Mouse (Mus musculus) forebrain, embryonic 12.5 days (tissue): ENCODE measurements around the gene Maml3. TPM values are rescaled to one million over a fixed set of nuclear protein-coding genes. Genes with fewer than 3 reads are reported as not detected.

Source experiments
- ATAC-seq: fragments of 200-750 bp; cut with Nextera tagmentation; 2 replicates; pipeline ENCODE4 v1.8.0; 2017; ENCODE audit warnings: moderate TSS enrichment; ENCODE audit not compliant: low FRiP score
- H3K27ac ChIP-seq: fragments of 300-500 bp; sonication (generic); 2 replicates; pipeline ENCODE4 v1.5.1; 2016; ENCODE audit warnings: mild to moderate bottlenecking
- H3K27me3 ChIP-seq: fragments of 300-500 bp; sonication (generic); 2 replicates; pipeline ENCODE4 v1.6.1; 2016; ENCODE audit warnings: mild to moderate bottlenecking
- H3K36me3 ChIP-seq: fragments of 300-500 bp; sonication (generic); replicated peaks from 2 replicates; pipeline ENCODE4 v1.6.1; 2016; ENCODE audit warnings: mild to moderate bottlenecking
- H3K4me1 ChIP-seq: fragments of 300-500 bp; sonication (generic); 2 replicates; pipeline ENCODE4 v1.6.1; 2016
- H3K4me2 ChIP-seq: fragments of 300-500 bp; sonication (generic); 2 replicates; pipeline ENCODE4 v1.6.1; 2016; ENCODE audit warnings: mild to moderate bottlenecking, moderate library complexity
- H3K4me3 ChIP-seq: fragments of 300-500 bp; sonication (generic); replicated peaks from 2 replicates; pipeline ENCODE4 v1.5.1; 2016; ENCODE audit warnings: mild to moderate bottlenecking
- H3K9ac ChIP-seq: fragments of 300-500 bp; sonication (generic); 2 replicates; pipeline ENCODE4 v1.6.1; 2016; ENCODE audit warnings: mild to moderate bottlenecking
- H3K9me3 ChIP-seq: fragments of 300-500 bp; sonication (generic); 2 replicates; pipeline ENCODE4 v1.6.1; 2016
- WGBS: fragments of 180-500 bp; shearing (Covaris S2); methylation state at CpG from one replicate; pipeline ENCODE4 v1.1.7; 2016; 5-methylcytosine and 5-hydroxymethylcytosine counted together
- polyA plus RNA-seq: library from polyadenylated mRNA; unstranded; fragments of >200 nt; fragmentation: Nextera tagmentation; extraction: Ambion mirVana; gene quantifications from 2 replicates; pipeline ENCODE4 v1.2.1, GENCODE M21; 2016

Gene Maml3
- polyA plus RNA-seq, 1 experiment from 2014 or later, result 7.6 TPM

DNA sequence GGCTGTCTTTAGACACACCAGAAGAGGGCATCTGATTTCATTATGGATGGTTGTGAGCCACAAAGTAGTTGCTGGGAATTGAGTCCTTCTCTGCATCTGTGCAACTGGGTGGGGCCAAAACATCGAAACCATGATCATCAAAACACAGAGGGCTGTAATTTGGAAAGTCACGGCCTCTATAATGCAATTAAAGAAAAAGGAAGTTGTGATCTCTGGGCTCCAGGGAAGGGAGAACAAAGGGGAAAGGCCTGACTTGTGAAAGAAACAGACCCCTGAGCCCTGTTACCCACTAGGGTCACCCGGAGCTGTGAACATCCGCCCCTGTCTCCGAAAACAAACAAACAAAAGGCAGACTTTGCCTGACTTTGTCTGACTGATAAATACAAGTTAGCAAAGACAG lies 123.4 kb downstream of the Maml3 start:
- WGBS, result 78% methylated on average over 5 of the region's 5 CpGs
- no peak overlapping the region for H3K4me2 ChIP-seq
- H3K4me1 ChIP-seq, result peaks cover 12% of the 10 kb centered on the region; the same call in 1 of the 2 replicates
- H3K9me3 ChIP-seq, result no peaks in the 10 kb centered on the region
- H3K27ac ChIP-seq, result no peak overlapping the region
- no peak overlapping the region for H3K9ac ChIP-seq
- H3K36me3 ChIP-seq, result no peaks in the 10 kb centered on the region
- ATAC-seq, result no peak
- no peaks in the 10 kb centered on the region for H3K27me3 ChIP-seq
- no peak overlapping the region for H3K4me3 ChIP-seq

DNA sequence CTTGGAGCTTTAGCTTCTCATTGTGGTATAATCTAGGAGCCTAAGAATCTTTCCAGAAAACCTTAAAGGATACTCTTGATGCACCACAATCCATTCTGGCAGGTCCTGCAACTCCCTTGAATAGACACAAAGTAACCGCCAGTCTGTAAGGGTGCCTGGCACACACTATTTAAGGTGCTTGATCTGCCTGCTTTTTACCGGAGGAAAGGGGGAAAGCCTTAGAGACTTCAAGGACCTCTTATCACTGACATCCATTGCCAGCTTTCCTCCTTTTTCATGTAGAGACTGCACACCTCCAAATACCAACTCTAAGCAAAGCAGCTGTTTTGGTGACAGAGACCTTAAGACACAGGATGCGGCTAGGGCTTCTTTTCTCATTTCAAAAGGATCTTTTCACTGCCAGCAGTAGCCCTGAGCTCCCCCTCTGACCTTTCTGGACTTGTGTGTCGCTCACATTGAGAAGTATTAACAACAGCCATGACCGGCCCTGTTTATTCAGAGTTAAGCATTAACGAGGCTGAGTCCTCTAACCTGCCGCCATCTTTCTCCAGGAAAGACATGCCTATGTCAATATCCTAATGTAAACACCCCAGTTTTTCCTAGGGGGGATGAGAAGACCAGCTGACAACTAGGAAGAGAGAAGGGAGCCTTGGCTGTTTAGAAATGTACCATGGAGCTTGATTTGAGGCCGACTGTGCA lies 127.1 kb downstream of the Maml3 start:
- Histone ChIP-seq H3K4me3 (no peak overlapping the region), H3K9ac (no peak overlapping the region)
- no peak for ATAC-seq

DNA sequence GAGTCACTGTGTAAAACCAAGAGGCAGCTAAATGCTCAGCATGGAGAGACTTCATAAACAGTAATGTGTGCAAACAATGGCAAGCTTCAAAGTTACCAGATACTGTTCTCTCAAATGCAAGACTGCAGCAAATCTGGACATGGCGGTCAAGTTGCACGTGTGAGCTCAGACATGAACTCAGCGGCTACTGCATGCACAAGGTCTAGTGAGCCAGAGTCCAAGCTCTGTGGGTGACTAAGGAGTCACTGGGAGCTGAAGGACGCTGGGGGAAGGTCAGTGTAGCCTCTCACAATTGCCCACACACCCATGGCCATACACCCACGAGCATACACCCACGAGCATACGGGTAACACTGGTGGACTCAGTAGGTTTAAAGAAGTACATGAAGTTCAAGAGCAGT lies 130.3 kb downstream of the Maml3 start:
- Histone ChIP-seq H3K4me1 (no peaks in the 10 kb centered on the region), H3K4me2 (no peak overlapping the region), H3K27ac (no peak overlapping the region), H3K4me3 (no peak overlapping the region), H3K9me3 (no peaks in the 10 kb centered on the region), H3K27me3 (no peaks in the 10 kb centered on the region), H3K9ac (no peak overlapping the region), H3K36me3 (no peaks in the 10 kb centered on the region)
- ATAC-seq, result no peak
- WGBS, result 92% methylated on average over 7 of the region's 7 CpGs

More for the DNA sequence above, 127.1 kb downstream of the Maml3 start:
- no peak overlapping the region for H3K27ac ChIP-seq
- H3K27me3 ChIP-seq, result no peaks in the 10 kb centered on the region
- no peaks in the 10 kb centered on the region for H3K9me3 ChIP-seq
- H3K36me3 ChIP-seq, result no peaks in the 10 kb centered on the region
- no peak overlapping the region for H3K4me2 ChIP-seq
- 0 out of 2 replicates have a peak, but pooled peaks cover 2% of the 10 kb centered on the region for H3K4me1 ChIP-seq
- 52% methylated on average over 8 of the region's 8 CpGs for whole genome bisulfite sequencing

DNA sequence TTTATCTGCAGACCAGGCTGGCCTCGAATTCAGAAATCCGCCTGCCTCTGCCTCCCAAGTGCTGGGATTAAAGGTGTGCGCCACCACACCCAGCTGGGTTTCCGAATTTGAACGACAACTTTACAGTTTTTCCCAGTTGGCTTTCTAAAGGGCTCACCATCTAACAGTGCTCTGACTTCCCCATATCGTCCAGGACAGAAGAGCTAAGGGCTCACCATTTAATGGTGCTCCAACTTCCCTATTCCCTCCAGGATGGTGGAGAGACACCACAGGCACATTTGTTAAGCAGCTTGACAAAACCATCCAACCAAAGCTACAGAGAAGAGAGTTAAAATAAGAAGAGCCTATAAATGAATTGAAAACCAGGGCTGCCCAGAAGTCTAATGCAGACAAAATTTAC lies 130.7 kb downstream of the Maml3 start:
- H3K4me1 ChIP-seq, result peaks cover 3% of the 10 kb centered on the region; the same call in 1 of the 2 replicates
- no peaks in the 10 kb centered on the region for H3K9me3 ChIP-seq
- H3K4me3 ChIP-seq, result no peak overlapping the region
- no peaks in the 10 kb centered on the region for H3K36me3 ChIP-seq
- no peak overlapping the region for H3K4me2 ChIP-seq
- ATAC-seq, result no peak
- no peak overlapping the region for H3K9ac ChIP-seq
- H3K27me3 ChIP-seq, result no peaks in the 10 kb centered on the region
- 93% methylated on average over 6 of the region's 6 CpGs for WGBS
- H3K27ac ChIP-seq, result no peak overlapping the region

DNA sequence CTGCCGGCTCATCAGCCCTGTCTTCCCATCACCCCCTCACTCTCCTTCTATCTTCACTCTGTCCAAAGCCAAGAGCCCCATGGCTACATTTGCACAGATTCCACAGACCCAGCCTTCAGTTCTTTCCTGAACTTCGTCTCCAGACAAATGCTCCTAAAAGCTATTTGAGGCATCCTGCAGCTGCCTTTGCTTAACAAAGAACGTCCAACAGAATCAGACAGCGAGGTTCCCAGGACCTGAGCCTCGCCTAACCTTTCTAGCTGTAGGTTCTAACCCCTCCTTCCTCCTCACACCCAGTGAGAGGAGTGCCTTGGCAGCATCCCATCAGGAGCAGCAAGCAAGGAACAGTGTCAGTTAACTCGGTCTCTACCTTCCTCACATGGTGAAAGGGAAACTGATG lies 132.3 kb downstream of the Maml3 start:
- Histone ChIP-seq H3K27me3 (no peaks in the 10 kb centered on the region), H3K9me3 (no peaks in the 10 kb centered on the region), H3K36me3 (no peaks in the 10 kb centered on the region), H3K4me1 (peaks cover 3% of the 10 kb centered on the region; the same call in 1 of the 2 replicates), H3K4me3 (no peak overlapping the region), H3K4me2 (no peak overlapping the region), H3K9ac (no peak overlapping the region), H3K27ac (no peak overlapping the region)
- no peak for ATAC-seq
- 52% methylated on average over 6 of the region's 6 CpGs for WGBS

DNA sequence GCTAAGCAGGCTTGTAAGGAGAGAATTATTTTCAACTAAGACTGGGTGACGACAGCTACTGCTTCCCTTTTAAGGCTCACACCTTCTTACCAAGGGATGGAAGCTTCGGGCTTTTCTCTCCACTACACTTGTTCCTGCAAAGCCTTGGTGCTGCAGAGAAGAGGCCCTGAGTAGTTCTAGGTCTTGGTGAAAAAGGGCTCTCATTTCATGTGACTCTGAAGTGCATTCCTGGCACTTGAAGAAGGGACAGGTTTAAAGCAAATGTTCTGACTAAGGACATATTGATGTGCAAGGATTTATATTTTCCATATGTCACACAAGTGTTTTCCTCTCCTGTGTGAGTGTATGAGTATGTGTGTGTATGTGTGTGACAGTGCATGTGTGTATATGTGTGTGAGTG lies 134.4 kb downstream of the Maml3 start:
- no peak overlapping the region for H3K27ac ChIP-seq
- 95% methylated on average over 2 of the region's 2 CpGs for WGBS

DNA sequence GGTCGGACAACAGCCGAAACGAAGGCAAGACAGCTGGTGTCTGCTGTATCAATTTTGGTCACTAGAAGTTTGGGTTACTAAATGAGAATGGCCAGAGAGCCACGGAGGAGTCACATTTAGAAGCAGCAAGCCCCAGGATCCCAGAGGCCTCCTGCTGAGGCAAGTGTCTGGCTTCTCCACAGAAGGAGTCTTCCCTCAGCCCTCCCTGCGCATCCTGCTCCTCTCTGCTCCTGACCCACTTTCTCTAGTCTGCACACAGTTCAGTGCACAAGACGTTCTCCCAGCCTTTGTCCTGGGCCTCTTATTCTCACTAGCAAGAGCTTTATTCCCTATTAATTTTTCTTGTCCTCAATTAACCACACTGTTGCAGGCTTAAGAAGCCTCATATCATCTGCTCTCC lies 135.4 kb downstream of the Maml3 start:
- Histone ChIP-seq H3K9me3 (no peaks in the 10 kb centered on the region), H3K4me2 (no peak overlapping the region), H3K9ac (no peak overlapping the region), H3K4me3 (no peak overlapping the region), H3K27me3 (no peaks in the 10 kb centered on the region), H3K4me1 (peaks cover 19% of the 10 kb centered on the region), H3K27ac (no peak overlapping the region), H3K36me3 (no peaks in the 10 kb centered on the region)
- ATAC-seq, result no peak
- 70% methylated on average over 6 of the region's 6 CpGs for WGBS

More for the DNA sequence above, 134.4 kb downstream of the Maml3 start:
- H3K4me1 ChIP-seq, result peaks cover 9% of the 10 kb centered on the region
- no peak overlapping the region for H3K4me3 ChIP-seq
- H3K4me2 ChIP-seq, result no peak overlapping the region
- no peak overlapping the region for H3K9ac ChIP-seq
- H3K36me3 ChIP-seq, result no peaks in the 10 kb centered on the region
- ATAC-seq, result no peak
- H3K27me3 ChIP-seq, result no peaks in the 10 kb centered on the region
- no peaks in the 10 kb centered on the region for H3K9me3 ChIP-seq

DNA sequence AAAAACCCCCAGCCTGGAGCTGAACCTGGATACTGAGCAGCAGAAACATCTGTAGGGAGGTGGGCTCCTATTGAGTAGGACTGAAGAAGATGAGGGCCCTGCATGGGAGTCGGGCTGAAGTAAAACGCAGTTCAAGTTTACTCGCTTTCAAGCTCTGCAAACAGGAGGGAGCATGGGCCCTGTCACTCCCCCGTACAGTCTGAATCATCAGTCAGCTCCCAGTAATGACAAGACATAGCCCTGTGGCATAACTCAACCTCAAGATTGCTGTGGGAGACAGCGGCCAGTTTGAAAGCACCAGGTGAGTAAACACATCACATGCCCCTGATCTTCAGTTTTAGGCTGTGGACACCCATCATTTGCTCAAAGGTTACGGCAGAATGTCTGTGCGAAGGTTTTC lies 139.0 kb downstream of the Maml3 start:
- 77% methylated on average over 7 of the region's 7 CpGs for WGBS
- no peak overlapping the region for H3K4me2 ChIP-seq
- no peak for ATAC-seq
- H3K9ac ChIP-seq, result no peak overlapping the region; the same call in 1 of the 2 replicates
- no peaks in the 10 kb centered on the region for H3K27me3 ChIP-seq
- no peaks in the 10 kb centered on the region for H3K36me3 ChIP-seq
- H3K27ac ChIP-seq, result peak overlapping the region; percentile 73
- no peak overlapping the region for H3K4me3 ChIP-seq
- no peaks in the 10 kb centered on the region for H3K9me3 ChIP-seq
- H3K4me1 ChIP-seq, result peaks cover 35% of the 10 kb centered on the region

DNA sequence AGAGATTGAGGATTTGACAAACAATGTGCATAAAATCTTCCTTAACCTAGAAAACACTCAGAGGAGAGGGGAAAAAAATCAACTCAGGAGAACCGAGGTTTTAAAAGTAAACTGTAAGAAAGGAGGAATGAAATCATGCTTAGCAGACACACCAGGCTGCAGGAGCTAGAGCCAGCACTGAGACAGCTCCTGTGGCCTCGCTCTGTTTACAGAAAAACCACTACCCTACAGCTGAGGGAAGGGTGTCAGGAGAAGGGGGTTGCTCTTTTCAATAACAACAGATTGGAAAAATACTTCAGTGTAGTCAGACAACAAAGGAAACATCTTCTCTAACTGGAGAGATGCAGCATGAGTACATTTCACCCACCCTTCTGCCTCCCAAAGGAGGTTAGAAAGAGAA lies 139.4 kb downstream of the Maml3 start:
- Histone ChIP-seq H3K27me3 (no peaks in the 10 kb centered on the region), H3K4me3 (no peak overlapping the region), H3K27ac (peak overlapping the region; percentile 73), H3K9me3 (no peaks in the 10 kb centered on the region), H3K4me1 (peaks cover 35% of the 10 kb centered on the region), H3K9ac (no peak overlapping the region; the same call in 1 of the 2 replicates), H3K4me2 (no peak overlapping the region), H3K36me3 (no peaks in the 10 kb centered on the region)
- 34% methylated on average over 2 of the region's 2 CpGs for WGBS
- ATAC-seq, result no peak

DNA sequence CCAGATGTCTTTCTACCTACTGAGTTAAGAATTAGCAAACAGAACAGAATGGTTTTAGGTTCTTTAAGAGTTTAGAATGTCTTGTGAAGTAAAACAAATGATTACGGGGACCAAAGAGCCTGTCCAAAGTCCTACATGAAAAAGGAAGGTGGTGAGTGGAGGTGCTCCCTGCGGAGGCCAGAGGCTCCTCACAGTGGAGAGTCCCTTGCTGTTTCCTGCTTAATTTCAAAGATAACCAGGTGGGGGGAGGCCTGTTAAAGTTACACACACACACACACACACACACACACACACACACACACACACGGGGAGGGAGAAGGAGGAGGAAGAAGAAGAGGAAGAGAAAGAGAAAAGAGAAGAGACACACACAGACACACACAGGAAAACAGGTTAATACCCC lies 139.9 kb downstream of the Maml3 start:
- Histone ChIP-seq H3K9ac (peak overlapping the region; percentile 18; the same call in 1 of the 2 replicates), H3K27ac (peak overlapping the region; percentile 73), H3K4me2 (no peak overlapping the region), H3K4me1 (peaks cover 35% of the 10 kb centered on the region), H3K9me3 (no peaks in the 10 kb centered on the region), H3K4me3 (no peak overlapping the region), H3K36me3 (no peaks in the 10 kb centered on the region), H3K27me3 (no peaks in the 10 kb centered on the region)
- 21% methylated on average over 3 of the region's 3 CpGs for WGBS
- no peak for ATAC-seq

DNA sequence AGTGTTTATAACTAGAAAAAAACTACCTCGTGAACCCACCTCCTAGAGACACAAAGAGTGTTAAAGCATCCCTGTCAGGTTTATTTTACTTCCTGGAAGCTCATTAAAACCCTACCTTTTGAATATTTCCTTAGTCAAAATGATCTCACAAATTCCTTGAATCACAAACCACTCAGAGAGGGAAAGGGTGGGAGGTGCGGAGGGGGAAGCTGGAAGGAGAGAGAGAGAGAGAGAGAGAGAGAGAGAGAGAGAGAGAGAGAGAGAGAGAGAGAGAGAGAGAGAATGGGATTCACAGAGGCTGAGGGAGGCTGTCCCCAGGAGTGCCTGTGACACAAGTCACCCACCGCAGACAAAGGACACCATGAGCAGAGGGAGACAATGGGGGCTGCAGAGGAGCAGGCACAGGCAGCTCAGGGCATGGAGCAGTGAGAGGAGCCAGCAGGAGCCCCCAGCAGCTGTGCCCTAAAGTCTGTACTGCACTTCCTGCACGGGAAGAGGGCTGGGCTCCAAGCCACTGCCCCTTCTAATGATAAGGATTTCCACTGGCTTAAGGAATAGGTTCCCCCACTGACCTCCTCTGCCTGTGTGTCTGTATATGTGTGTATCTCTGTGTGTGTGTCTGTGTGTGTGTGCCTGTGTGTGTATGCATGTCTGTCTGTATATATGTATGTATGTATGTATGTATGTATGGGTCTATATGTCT lies 140.8 kb downstream of the Maml3 start:
- H3K27ac ChIP-seq, result peak overlapping the region; percentile 73
- peaks cover 32% of the 10 kb centered on the region for H3K4me1 ChIP-seq
- ATAC-seq, result peak; percentile 74
- no peaks in the 10 kb centered on the region for H3K9me3 ChIP-seq
- no peaks in the 10 kb centered on the region for H3K36me3 ChIP-seq
- WGBS, result 6% methylated on average over 4 of the region's 4 CpGs
- no peak overlapping the region for H3K4me3 ChIP-seq
- H3K4me2 ChIP-seq, result peak overlapping the region; percentile 15; the same call in 1 of the 2 replicates
- no peaks in the 10 kb centered on the region for H3K27me3 ChIP-seq
- peak overlapping the region; percentile 18 for H3K9ac ChIP-seq

DNA sequence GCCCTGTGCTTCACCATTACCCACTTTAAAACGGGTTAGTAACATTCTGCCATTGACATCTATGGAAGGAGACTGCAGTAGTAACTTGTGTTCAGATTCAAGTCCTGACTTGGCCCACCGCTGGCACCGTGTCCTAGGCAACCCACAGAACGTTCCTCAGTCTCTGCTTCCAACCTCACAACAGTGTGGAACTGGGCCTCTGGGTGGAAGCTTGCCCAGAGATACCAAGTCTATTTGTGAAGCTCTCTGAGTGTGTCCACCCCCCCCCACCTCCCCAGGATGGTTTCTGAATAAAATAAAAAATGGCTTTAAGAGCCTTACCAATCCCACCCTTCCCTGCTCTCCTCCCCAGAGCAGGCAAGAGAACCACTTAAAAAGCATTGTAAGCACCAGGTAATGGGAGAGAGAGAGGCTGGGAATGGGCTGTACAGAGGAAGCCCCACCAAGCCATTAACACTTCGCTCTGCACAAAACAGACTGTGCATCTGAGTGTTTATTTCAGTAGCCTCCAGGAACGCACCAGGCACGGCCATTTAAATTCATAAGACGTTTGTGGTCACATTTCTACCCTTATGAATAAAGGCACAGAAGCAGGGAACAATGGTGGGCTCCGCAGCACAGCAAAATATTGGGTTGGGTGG lies 141.6 kb downstream of the Maml3 start:
- Histone ChIP-seq H3K9ac (no peak overlapping the region), H3K4me2 (peak overlapping the region; percentile 15; the same call in 1 of the 2 replicates), H3K9me3 (no peaks in the 10 kb centered on the region), H3K27ac (peak overlapping the region; percentile 73), H3K4me3 (no peak overlapping the region), H3K27me3 (no peaks in the 10 kb centered on the region), H3K4me1 (peaks cover 32% of the 10 kb centered on the region), H3K36me3 (no peaks in the 10 kb centered on the region)
- 60% methylated on average over 9 of the region's 9 CpGs for WGBS
- ATAC-seq, result peak; percentile 42; the same call in 1 of the 2 replicates
